Mouse (Mus musculus): ENCODE results near the gene Polr3gl. TPM values are rescaled to one million over a fixed set of nuclear protein-coding genes. Genes with fewer than 3 reads are reported as not detected.
A peak's percentile ranks its signal among the peaks of the same experiment; 100 is the strongest.

Polr3gl gene
- polyA plus RNA-seq, 2 experiments, result 11.9 to 51.7 TPM

DNA sequence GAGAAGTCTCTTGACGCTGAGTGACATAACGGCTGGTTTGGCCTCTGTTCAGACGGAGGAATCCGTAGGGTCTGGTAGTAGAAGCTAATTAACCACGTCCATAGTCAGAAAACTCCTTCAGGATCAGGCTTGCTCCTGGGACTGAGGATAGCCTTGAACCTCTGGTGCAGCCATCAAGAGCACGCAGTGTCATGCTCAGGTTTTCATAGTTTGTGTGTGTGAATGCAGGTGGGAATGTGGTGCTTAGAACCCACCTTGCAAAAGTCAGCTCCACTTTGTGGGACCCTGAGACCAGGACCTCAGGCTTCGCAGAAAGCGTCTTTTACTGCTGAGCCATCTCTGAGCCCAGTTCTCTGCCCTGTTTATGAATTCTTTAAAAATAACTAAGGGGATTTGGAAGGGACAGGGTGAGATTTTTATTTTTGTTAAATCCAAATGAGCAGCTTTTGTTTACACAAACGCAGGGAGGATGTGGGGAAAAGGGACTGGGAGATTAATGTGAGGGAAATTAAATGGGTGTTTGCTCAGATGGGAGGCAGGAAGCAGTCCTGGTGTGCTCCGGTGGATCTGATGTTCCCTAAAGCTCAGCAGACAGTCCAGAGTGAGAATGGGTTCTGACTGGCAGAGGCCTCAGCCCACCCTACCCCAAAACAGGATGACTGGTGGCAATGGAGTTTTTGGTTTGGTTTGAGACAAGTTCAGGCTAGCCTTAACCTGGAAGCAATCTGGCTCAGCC is 31.9 kb downstream of the Polr3gl start:
- Histone ChIP-seq H3K27me3 (ENCODE audit: control insufficient read depth, insufficient read depth, low read length) (no peaks in the 10 kb centered on the region), H3K4me1 (ENCODE audit: control insufficient read depth, insufficient read depth, low read length) (peaks cover 29% of the 10 kb centered on the region), H3K4me2 (replicated peaks; ENCODE audit: low read depth, low read length, severe bottlenecking) (no peak overlapping the region), H3K36me3 (ENCODE audit: control insufficient read depth, insufficient read depth, low read length) (peaks cover 25% of the 10 kb centered on the region), H3K4me3 (replicated peaks; ENCODE audit: low read length) (no peak overlapping the region), H3K27ac (replicated peaks; ENCODE audit: low read depth, low read length) (no peak overlapping the region), H3K9ac (ENCODE audit: low read depth, low read length, severe bottlenecking) (no peak overlapping the region), H3K9me3 (ENCODE audit: control insufficient read depth, low read length) (no peaks in the 10 kb centered on the region)
- 60% methylated on average over 10 of the region's 10 CpGs for WGBS
- no peak for TF ChIP-seq POLR2A (IDR thresholded peaks at IDR 0.05; ENCODE audit: borderline replicate concordance, extremely low read depth, insufficient read depth, insufficient read length)
- ATAC-seq (ENCODE audit: low FRiP score, low read depth) (no peak), DNase-seq (ENCODE audit: low spot score) (no peak)

- H3K27me3 ChIP-seq (ENCODE audit: control insufficient read depth, insufficient read depth, low read length), result no peaks in the 10 kb centered on the region
- H3K4me1 ChIP-seq (ENCODE audit: control insufficient read depth, insufficient read depth, low read length), result peaks cover 37% of the 10 kb centered on the region
- 0 out of 2 replicates have a peak overlapping the region, but pooled peaks have one; percentile 38 for H3K27ac ChIP-seq (replicated peaks; ENCODE audit: low read depth, low read length)
- 75% methylated on average over 9 of the region's 9 CpGs for WGBS
- no peak for ATAC-seq (ENCODE audit: low FRiP score, low read depth)
- no peak for TF ChIP-seq POLR2A (IDR thresholded peaks at IDR 0.05; ENCODE audit: borderline replicate concordance, extremely low read depth, insufficient read depth, insufficient read length)
- peak overlapping the region; percentile 60 for H3K4me3 ChIP-seq (replicated peaks; ENCODE audit: low read length)
- no peaks in the 10 kb centered on the region for H3K9me3 ChIP-seq (ENCODE audit: control insufficient read depth, low read length)
- DNase-seq (ENCODE audit: low spot score), result no peak
- H3K36me3 ChIP-seq (ENCODE audit: control insufficient read depth, insufficient read depth, low read length), result peaks cover 25% of the 10 kb centered on the region
- peak overlapping the region; percentile 79 for H3K4me2 ChIP-seq (replicated peaks; ENCODE audit: low read depth, low read length, severe bottlenecking)
- no peak overlapping the region for H3K9ac ChIP-seq (ENCODE audit: low read depth, low read length, severe bottlenecking)
Observed at GRCm38 (mm10) chr3:96560881-96561668, 32.9 kb downstream of the Polr3gl start.

DNA sequence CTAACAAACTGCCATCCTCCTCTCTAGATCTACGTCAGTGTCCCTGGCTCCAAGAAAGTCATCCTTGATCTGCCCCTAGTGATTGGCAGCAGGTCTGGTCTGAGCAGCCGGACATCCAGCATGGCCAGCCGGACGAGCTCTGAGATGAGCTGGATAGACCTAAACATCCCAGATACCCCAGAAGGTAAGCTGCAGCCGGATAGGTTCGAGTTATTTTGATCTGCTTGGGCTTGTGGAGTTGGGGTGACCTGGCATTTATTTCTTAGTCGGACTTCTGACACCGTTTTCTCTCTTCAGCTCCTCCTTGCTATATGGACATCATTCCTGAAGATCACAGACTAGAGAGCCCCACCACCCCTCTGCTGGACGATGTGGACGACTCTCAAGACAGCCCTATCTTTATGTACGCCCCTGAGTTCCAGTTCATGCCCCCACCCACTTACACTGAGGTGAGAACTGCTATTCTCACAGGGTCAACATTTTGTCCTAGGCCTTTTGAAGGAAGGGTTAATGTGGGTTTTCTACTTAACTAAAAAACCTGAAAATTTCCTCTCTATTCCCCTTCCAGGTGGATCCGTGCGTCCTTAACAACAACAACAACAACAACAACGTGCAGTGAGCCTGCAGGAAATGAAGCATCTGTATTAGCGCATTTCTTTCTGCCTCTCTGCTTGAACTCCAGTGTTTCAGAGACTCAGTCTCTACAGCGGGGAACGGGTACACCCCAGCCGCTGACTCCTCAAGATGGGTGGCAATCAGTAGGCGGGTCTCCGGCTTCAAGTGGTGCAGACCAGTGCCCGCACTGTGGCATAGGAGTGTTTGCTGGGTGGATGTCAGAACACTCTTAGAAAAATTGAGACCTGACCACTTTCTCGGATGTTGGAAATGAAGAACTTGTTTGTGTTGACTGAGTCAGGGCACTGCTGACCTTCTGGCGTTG is 33.8 kb downstream of the Polr3gl start:
- Histone ChIP-seq H3K27me3 (ENCODE audit: control insufficient read depth, insufficient read depth, low read length) (no peaks in the 10 kb centered on the region), H3K27ac (replicated peaks; ENCODE audit: low read depth, low read length) (no peak overlapping the region), H3K9me3 (ENCODE audit: control insufficient read depth, low read length) (no peaks in the 10 kb centered on the region), H3K9ac (ENCODE audit: low read depth, low read length, severe bottlenecking) (peak overlapping the region; percentile 89), H3K36me3 (ENCODE audit: control insufficient read depth, insufficient read depth, low read length) (peaks cover 25% of the 10 kb centered on the region), H3K4me3 (replicated peaks; ENCODE audit: low read length) (peak overlapping the region; percentile 60), H3K4me2 (replicated peaks; ENCODE audit: low read depth, low read length, severe bottlenecking) (peak overlapping the region; percentile 79), H3K4me1 (ENCODE audit: control insufficient read depth, insufficient read depth, low read length) (peaks cover 44% of the 10 kb centered on the region)
- ATAC-seq (ENCODE audit: low FRiP score, low read depth) (no peak), DNase-seq (ENCODE audit: low spot score) (no peak)
- TF ChIP-seq POLR2A (IDR thresholded peaks at IDR 0.05; ENCODE audit: borderline replicate concordance, extremely low read depth, insufficient read depth, insufficient read length), result no peak
- 88% methylated on average over 23 of the region's 23 CpGs for WGBS

- Histone ChIP-seq H3K9me3 (ENCODE audit: control insufficient read depth, low read length) (no peaks in the 10 kb centered on the region), H3K4me3 (replicated peaks; ENCODE audit: low read length) (peak overlapping the region; percentile 60), H3K4me1 (ENCODE audit: control insufficient read depth, insufficient read depth, low read length) (peaks cover 45% of the 10 kb centered on the region), H3K27me3 (ENCODE audit: control insufficient read depth, insufficient read depth, low read length) (no peaks in the 10 kb centered on the region), H3K4me2 (replicated peaks; ENCODE audit: low read depth, low read length, severe bottlenecking) (peak overlapping the region; percentile 79), H3K9ac (ENCODE audit: low read depth, low read length, severe bottlenecking) (peak overlapping the region; percentile 89; the same call in 1 of the 2 replicates), H3K27ac (replicated peaks; ENCODE audit: low read depth, low read length) (no peak overlapping the region), H3K36me3 (ENCODE audit: control insufficient read depth, insufficient read depth, low read length) (peaks cover 25% of the 10 kb centered on the region)
- WGBS, result 78% methylated on average over 12 of the region's 12 CpGs
- TF ChIP-seq POLR2A (IDR thresholded peaks at IDR 0.05; ENCODE audit: borderline replicate concordance, extremely low read depth, insufficient read depth, insufficient read length), result no peak
- ATAC-seq (ENCODE audit: low FRiP score, low read depth), result no peak
- DNase-seq (ENCODE audit: low spot score), result no peak
Observed at GRCm38 (mm10) chr3:96559398-96559910, 34.5 kb downstream of the Polr3gl start.
